In genomic region chr6:12481527-12482163, GRCm38 (mm10) we compare ENCODE assay signal across 15 mouse cellular contexts.
"Had no signal": no experiment of that assay in that cellular context is flagged by ENCODE, and none has a peak within 500 bp of the region (broad histone marks: within the 10 kb centered on the region; RNA-seq: fewer than 3 reads in every experiment).

No protein-coding gene starts in this region.

- H3K9me3 ChIP-seq: limb, embryonic 12.5 days; liver, embryonic 13.5 days; lung, embryonic 15.5 days; megakaryocyte, embryonic 14.5 days had no signal

- DNase-seq: kidney, adult 8-10 months; kidney, postnatal 25 days; liver; liver, embryonic 13.5 days; liver, postnatal 0 days; lung, postnatal 14 days; right cerebral cortex, postnatal 4 days; spleen, adult 18-20 months; thymus, adult 18-20 months; thymus, postnatal 14 days had no signal

- H3K4me2 ChIP-seq: limb, embryonic 12.5 days; liver, embryonic 13.5 days; lung, embryonic 15.5 days had no signal

- H3K9ac ChIP-seq: limb, embryonic 12.5 days; liver, embryonic 13.5 days; liver, postnatal 0 days; lung, embryonic 15.5 days had no signal

- H3K27ac ChIP-seq: limb, embryonic 12.5 days; liver, embryonic 13.5 days; lung, embryonic 15.5 days; macrophage had no signal

- H3K36me3 ChIP-seq: limb, embryonic 12.5 days; liver, embryonic 13.5 days; lung, embryonic 15.5 days had no signal

- H3K4me3 ChIP-seq: limb, embryonic 12.5 days; liver, embryonic 13.5 days; lung, embryonic 15.5 days; megakaryocyte, embryonic 14.5 days had no signal

- H3K4me1 ChIP-seq: limb, embryonic 12.5 days; liver, embryonic 13.5 days; lung, embryonic 15.5 days; megakaryocyte, embryonic 14.5 days had no signal

- H3K27me3 ChIP-seq: limb, embryonic 12.5 days; liver, embryonic 13.5 days; lung, embryonic 15.5 days; megakaryocyte, embryonic 14.5 days had no signal

- ATAC-seq: intestine, postnatal 0 days; liver, postnatal 0 days had no signal
